Mouse (Mus musculus): ENCODE results near the gene Snorc. TPM values are rescaled to one million over a fixed set of nuclear protein-coding genes. Genes with fewer than 3 reads are reported as not detected.

The Snorc gene
- total RNA-seq, 2 experiments from 2014 or later: not detected

DNA sequence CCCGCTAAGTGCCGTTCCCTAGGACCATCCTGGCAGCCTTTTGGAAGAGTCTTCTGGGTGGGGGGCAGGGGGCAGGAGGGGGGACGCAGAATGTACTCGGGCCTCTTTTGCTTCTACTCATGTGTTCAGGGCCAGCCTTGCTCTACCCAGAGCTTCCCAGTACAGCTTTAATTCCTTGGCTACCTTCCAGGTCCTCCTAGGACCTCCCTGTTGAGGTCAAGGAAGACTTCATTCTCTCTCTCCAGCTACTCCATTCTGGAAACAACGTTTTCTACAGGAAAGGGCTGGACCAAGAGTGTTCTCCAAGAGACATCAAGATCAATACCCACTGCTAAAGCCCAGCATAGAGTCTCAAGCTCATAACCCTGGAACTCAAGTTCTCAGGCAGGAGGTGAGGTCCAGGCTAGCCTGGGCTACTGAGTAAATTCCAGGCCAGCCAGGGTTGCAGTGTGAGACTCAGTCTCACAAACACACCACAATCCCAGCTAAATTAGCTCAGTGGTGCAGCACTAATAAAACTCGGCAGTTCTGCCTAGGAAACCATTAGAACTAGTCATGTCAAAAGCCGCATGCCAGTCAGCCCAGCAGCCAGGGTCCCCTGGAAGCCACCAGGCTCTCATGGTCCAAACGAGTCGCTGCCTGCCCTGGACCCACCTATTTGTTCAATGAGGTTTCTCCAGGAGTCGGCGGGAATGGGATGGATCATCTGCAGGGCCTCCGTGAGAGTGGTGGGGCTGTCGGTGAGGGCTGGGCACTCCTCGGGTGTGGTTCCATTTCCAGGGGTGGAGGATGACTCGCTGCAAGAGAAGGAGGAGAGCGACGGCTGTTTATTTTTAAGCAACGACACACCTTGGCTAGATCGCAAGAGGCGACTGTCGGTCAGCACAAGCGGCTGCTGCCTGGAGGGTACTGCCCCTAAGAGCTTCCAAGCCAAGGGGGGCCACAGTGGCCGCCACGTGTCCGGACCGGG lies 38.8 kb downstream of the Snorc start:
- no peak for DNase-seq
- intact Hi-C loops (cut with DNase I; ENCODE audit: low total_unique reads): no loop called here

DNA sequence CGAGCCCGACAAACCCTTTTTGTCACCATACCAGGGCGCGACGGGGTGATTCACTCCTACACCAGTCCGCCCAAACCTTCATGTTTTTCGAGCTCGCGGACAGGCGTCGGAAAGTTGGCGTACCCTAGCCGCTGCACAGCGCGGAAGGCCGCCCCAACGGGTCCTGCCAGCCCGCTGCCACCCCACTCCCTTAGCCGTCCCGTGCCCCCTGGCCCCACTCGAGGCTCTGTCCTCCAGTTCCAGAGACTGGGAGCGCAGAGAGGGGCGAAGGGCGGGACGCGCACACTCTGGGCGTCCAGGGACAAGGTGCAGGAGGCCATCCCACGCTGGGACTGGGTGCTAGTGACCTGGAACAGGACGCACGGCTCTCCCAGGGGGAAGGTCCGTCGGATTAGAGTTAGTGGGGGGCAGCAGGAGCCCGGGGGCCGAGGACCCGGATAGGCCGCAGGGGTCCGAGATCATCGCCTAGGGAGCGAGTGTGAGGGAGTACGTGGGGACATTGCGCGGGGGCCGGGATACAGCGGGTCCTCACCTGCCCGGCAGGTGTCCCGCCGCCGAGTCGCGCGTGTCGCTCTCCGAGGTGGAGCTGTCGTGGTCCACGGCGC lies 39.6 kb downstream of the Snorc start, which contains the start of gene Neu2:
Gene Neu2, plus strand, starts transcription at position 329 of the 605 bp plus-strand sequence.
- intact Hi-C loops (cut with DNase I; ENCODE audit: low total_unique reads): no loop called here
- no peak for DNase-seq

GRCm38 (mm10) chr1:87510166-87510691 lies 40.2 kb downstream of the Snorc start:
- intact Hi-C loops (cut with DNase I; ENCODE audit: low total_unique reads): no loop called here
- peak; percentile 49 for DNase-seq

GRCm38 (mm10) chr1:87510845-87511244 lies 40.8 kb downstream of the Snorc start:
- intact Hi-C loops (cut with DNase I; ENCODE audit: low total_unique reads): no loop called here
- DNase-seq: no peak

DNA sequence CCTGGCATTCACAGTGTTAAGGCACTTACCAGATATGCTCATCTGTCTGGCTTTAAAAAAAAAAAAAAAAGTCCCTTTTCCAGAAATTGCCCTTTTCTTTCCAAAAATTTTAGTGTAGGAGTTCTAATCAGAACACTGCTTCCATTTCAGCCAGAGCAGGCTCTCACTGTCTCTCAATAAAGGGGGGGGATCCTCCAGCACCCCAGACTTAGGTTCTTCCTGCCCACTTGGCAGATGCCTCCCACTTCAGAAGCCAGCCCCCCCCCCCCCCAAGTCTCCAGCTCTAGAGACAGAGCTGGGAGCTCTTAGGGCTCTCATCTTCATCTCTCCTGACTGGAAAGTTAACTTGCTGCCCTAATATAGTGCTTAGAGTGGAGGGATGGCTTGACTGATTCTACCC lies 50.4 kb downstream of the Snorc start:
- no peak for DNase-seq
- intact Hi-C loops (cut with DNase I; ENCODE audit: low total_unique reads): no loop called here

GRCm38 (mm10) chr1:87521523-87521922 lies 51.5 kb downstream of the Snorc start:
- intact Hi-C loops (cut with DNase I; ENCODE audit: low total_unique reads): no loop called here

DNA sequence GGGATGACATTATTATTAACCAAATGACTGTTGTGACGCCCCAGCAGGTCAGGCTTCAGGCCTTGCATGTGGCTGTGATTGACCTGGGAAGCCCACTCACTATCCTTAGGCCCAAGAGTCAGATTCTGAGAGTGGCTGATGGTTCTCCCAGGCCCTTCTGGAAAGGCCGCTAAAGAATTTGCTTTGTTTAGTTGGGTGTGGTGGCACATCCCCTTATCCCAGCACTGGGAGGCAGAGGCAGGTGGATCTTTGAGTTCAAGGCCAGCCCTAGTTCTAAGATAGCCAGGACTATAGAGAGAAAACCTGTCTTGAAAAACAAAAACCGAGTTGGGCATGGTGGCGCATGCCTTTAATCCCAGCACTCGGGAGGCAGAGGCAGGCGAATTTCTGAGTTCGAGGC lies 55.0 kb downstream of the Snorc start:
- intact Hi-C loops (cut with DNase I; ENCODE audit: low total_unique reads): no loop called here
- DNase-seq: no peak

More at GRCm38 (mm10) chr1:87521523-87521922, 51.5 kb downstream of the Snorc start:
- no peak for DNase-seq

Other genes starting within 250 kb of the Snorc start
- gene Efhd1, start 205.9 kb upstream of the Snorc start, total RNA-seq (2021): 10 to 100 TPM in 1 of 2 experiments, 1 to 10 TPM in 1; 5.8 to 14.6 TPM
- gene Gigyf2, start 143.3 kb upstream of the Snorc start, total RNA-seq (2021): 10 to 100 TPM; 32.3 to 36.5 TPM
- not detected for gene Kcnj13, start 75.5 kb upstream of the Snorc start, total RNA-seq (2021)
- gene Neu2, start 39.6 kb downstream of the Snorc start, total RNA-seq (2021): 10 to 100 TPM; 14.8 to 21.9 TPM
- under 1 TPM; 0.53 to 0.58 TPM for gene Ngef, start 103.6 kb downstream of the Snorc start, total RNA-seq (2021)
- 1 to 10 TPM; 3.9 to 7.3 TPM for gene Inpp5d, start 150.0 kb downstream of the Snorc start, total RNA-seq (2021)